8 mouse cellular contexts compared by ENCODE assay signal in the genomic region with DNA sequence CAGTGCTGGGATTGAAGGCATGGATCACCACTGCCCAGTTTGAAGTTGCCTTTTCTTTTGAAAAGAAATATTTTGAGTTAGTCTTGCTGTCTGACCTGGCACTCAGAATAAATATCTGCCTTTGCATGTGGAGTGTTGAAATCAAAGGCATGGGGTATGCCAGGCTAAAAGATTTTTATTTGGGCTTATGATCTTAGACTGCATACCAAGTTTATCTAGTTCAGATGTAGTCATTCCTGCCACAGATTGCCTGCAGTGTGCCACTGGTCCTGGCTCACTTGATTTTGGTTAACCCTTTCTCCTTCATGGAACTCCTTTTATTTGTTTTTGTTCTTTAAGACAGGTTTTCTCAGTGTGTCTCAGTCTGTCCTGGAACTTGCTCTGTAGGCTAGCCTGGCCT. TPM values are rescaled to one million over a fixed set of nuclear protein-coding genes. Genes with fewer than 3 reads are reported as not detected.
DNase-seq lines count a peak whose midpoint lies in the region; ATAC-seq and TF ChIP-seq lines count a peak whose summit lies in the region.

No protein-coding gene starts in this region.

- intact Hi-C loops in left cerebral cortex, adult 2 months (cut with DNase I) = no loop called here
- intact Hi-C loops in left cerebral cortex, postnatal 4 days (cut with DNase I) = no loop called here

- H3K27me3 ChIP-seq in embryonic facial prominence, embryonic 12.5 days = no peaks in the 10 kb centered on the region
- no peaks in the 10 kb centered on the region for H3K27me3 ChIP-seq in intestine, embryonic 15.5 days (replicated peaks)
- H3K27me3 ChIP-seq in neural tube, embryonic 12.5 days (replicated peaks) = no peaks in the 10 kb centered on the region

- no peak for DNase-seq in left cerebral cortex, adult 2 months (ENCODE audit: extremely low spot score in 1 of 2, low spot score in 2 of 2)
- DNase-seq in left cerebral cortex, postnatal 4 days = no peak
- DNase-seq in spleen, adult 12 weeks (ENCODE audit: low spot score) = no peak
- no peak for DNase-seq in gastrocnemius, adult 8-10 months (ENCODE audit: low spot score in 2 of 2)
- no peak for DNase-seq in layer of hippocampus, adult 9-11 months

- peak overlapping the region; percentile 92 for H3K4me2 ChIP-seq in embryonic facial prominence, embryonic 12.5 days (replicated peaks)
- H3K4me2 ChIP-seq in intestine, embryonic 15.5 days (replicated peaks) = peak overlapping the region; percentile 80
- H3K4me2 ChIP-seq in neural tube, embryonic 12.5 days (replicated peaks) = peak overlapping the region; percentile 80

- peaks cover 23% of the 10 kb centered on the region for H3K4me1 ChIP-seq in embryonic facial prominence, embryonic 12.5 days
- peaks cover 8% of the 10 kb centered on the region; the same call in 1 of the 2 replicates for H3K4me1 ChIP-seq in intestine, embryonic 15.5 days (replicated peaks)
- peaks cover 23% of the 10 kb centered on the region for H3K4me1 ChIP-seq in neural tube, embryonic 12.5 days

- no peak overlapping the region for H3K27ac ChIP-seq in left cerebral cortex, adult 2 months
- H3K27ac ChIP-seq in embryonic facial prominence, embryonic 12.5 days = no peak overlapping the region
- H3K27ac ChIP-seq in intestine, embryonic 15.5 days = no peak overlapping the region
- H3K27ac ChIP-seq in neural tube, embryonic 12.5 days = no peak overlapping the region

- peak overlapping the region; percentile 70 for H3K4me3 ChIP-seq in left cerebral cortex, adult 2 months
- H3K4me3 ChIP-seq in embryonic facial prominence, embryonic 12.5 days = peak overlapping the region; percentile 86
- peak overlapping the region; percentile 87 for H3K4me3 ChIP-seq in intestine, embryonic 15.5 days (replicated peaks)
- H3K4me3 ChIP-seq in neural tube, embryonic 12.5 days = peak overlapping the region; percentile 52

- H3K36me3 ChIP-seq in embryonic facial prominence, embryonic 12.5 days = peaks cover 22% of the 10 kb centered on the region
- peaks cover 9% of the 10 kb centered on the region; the same call in 1 of the 2 replicates for H3K36me3 ChIP-seq in intestine, embryonic 15.5 days
- peaks cover 23% of the 10 kb centered on the region for H3K36me3 ChIP-seq in neural tube, embryonic 12.5 days

- TF ChIP-seq CTCF in left cerebral cortex, adult 2 months (IDR thresholded peaks at IDR 0.05) = no peak

- no peaks in the 10 kb centered on the region for H3K9me3 ChIP-seq in embryonic facial prominence, embryonic 12.5 days
- no peaks in the 10 kb centered on the region for H3K9me3 ChIP-seq in intestine, embryonic 15.5 days
- no peaks in the 10 kb centered on the region for H3K9me3 ChIP-seq in neural tube, embryonic 12.5 days

- H3K9ac ChIP-seq in embryonic facial prominence, embryonic 12.5 days = peak overlapping the region; percentile 73
- peak overlapping the region; percentile 53 for H3K9ac ChIP-seq in intestine, embryonic 15.5 days
- H3K9ac ChIP-seq in neural tube, embryonic 12.5 days = peak overlapping the region; percentile 62

- no peak for ATAC-seq in embryonic facial prominence, embryonic 12.5 days (ENCODE audit: insufficient number of reproducible peaks, insufficient read depth, low FRiP score, low TSS enrichment)
- no peak for ATAC-seq in intestine, embryonic 15.5 days
- no peak for ATAC-seq in neural tube, embryonic 12.5 days (ENCODE audit: low FRiP score, low read depth)

RNA-seq across cellular contexts. Expression of gene Zfp207, which starts 1.4 kb away (rescaled TPM):
- 100 to 1,000 TPM; 132 to 135 TPM for total RNA-seq in left cerebral cortex, adult 2 months (2021)
- 100 to 1,000 TPM; 193 to 206 TPM for total RNA-seq in left cerebral cortex, postnatal 4 days (2021)
- polyA plus RNA-seq in embryonic facial prominence, embryonic 12.5 days (2016; fragmentation: Nextera tagmentation; extraction: Ambion mirVana) = 264 and 274 TPM in 2 replicates
- 177 and 197 TPM in 2 replicates for polyA plus RNA-seq in intestine, embryonic 15.5 days (2015; fragmentation: Nextera tagmentation; extraction: Ambion mirVana)
- 252 and 256 TPM in 2 replicates for polyA plus RNA-seq in neural tube, embryonic 12.5 days (2016; fragmentation: Nextera tagmentation; extraction: Ambion mirVana)
- 10 to 100 TPM; 44.1 to 54.0 (median 49.2) TPM for total RNA-seq in gastrocnemius, adult 8-10 months (2022)

RNA-seq across cellular contexts. Expression of gene 5730455P16Rik, which starts 6.6 kb away (rescaled TPM):
- total RNA-seq in left cerebral cortex, adult 2 months (2021) = 10 to 100 TPM; 47.8 to 51.7 TPM
- 10 to 100 TPM; 41.1 to 45.2 TPM for total RNA-seq in left cerebral cortex, postnatal 4 days (2021)
- 23.9 and 27.5 TPM in 2 replicates for polyA plus RNA-seq in embryonic facial prominence, embryonic 12.5 days (2016; fragmentation: Nextera tagmentation; extraction: Ambion mirVana)
- polyA plus RNA-seq in intestine, embryonic 15.5 days (2015; fragmentation: Nextera tagmentation; extraction: Ambion mirVana) = 15.7 and 18.4 TPM in 2 replicates
- polyA plus RNA-seq in neural tube, embryonic 12.5 days (2016; fragmentation: Nextera tagmentation; extraction: Ambion mirVana) = 28.0 and 31.6 TPM in 2 replicates
- 10 to 100 TPM; 37.6 to 46.1 (median 42.1) TPM for total RNA-seq in gastrocnemius, adult 8-10 months (2022)

RNA-seq across cellular contexts. Expression of gene Psmd11, which starts 44.0 kb away (rescaled TPM):
- total RNA-seq in left cerebral cortex, adult 2 months (2021) = 100 to 1,000 TPM; 102 to 103 TPM
- 100 to 1,000 TPM; 117 to 120 TPM for total RNA-seq in left cerebral cortex, postnatal 4 days (2021)
- 320 and 333 TPM in 2 replicates for polyA plus RNA-seq in embryonic facial prominence, embryonic 12.5 days (2016; fragmentation: Nextera tagmentation; extraction: Ambion mirVana)
- 269 and 297 TPM in 2 replicates for polyA plus RNA-seq in intestine, embryonic 15.5 days (2015; fragmentation: Nextera tagmentation; extraction: Ambion mirVana)
- polyA plus RNA-seq in neural tube, embryonic 12.5 days (2016; fragmentation: Nextera tagmentation; extraction: Ambion mirVana) = 309 and 324 TPM in 2 replicates
- total RNA-seq in gastrocnemius, adult 8-10 months (2022) = 100 to 1,000 TPM; 141 to 162 (median 148) TPM
